Mouse (Mus musculus): ENCODE data around the gene Hdac2.

GRCm38 (mm10) chr10:36974676-36975520 lies 554 bp downstream of the Hdac2 start:
- TF ChIP-seq EP300 (IDR thresholded peaks at IDR 0.05; ENCODE audit: insufficient read depth, low read depth, low read length) (no peak), POLR2A (IDR thresholded peaks at IDR 0.05; ENCODE audit: insufficient read depth, low read depth, low read length) (no peak; the same call in none of the 2 replicates), CTCF (IDR thresholded peaks at IDR 0.05) (no peak)

All from heart, adult 2 months (tissue).